Mouse (Mus musculus) liver, adult 2 months (tissue): ENCODE measurements around the gene Pltp. TPM values are rescaled to one million over a fixed set of nuclear protein-coding genes. Genes with fewer than 3 reads are reported as not detected.
"Not testable (repeated sequence)": the region's sequence is repeated elsewhere in the genome, so short reads cannot be mapped to it uniquely, and the experiment has no call there.

ENCODE experiments used
- DNase-seq: peaks from one replicate; pipeline ENCODE4 v3.0.0-alpha.2; 2011; ENCODE audit warnings: low read depth, low spot score; ENCODE audit errors: extremely low read depth
- H3K27ac ChIP-seq: fragments of 200-500 bp; replicated peaks from 2 replicates; pipeline ENCODE4 v1.5.1; 2012; ENCODE audit warnings: low read depth, mild to moderate bottlenecking, control low read depth, inconsistent platforms, low read length; ENCODE audit not compliant: insufficient read depth
- H3K27me3 ChIP-seq: fragments of 200-500 bp; 2 replicates; pipeline ENCODE4 v1.6.1; 2012; ENCODE audit warnings: mild to moderate bottlenecking, moderate library complexity, low read length, inconsistent platforms; ENCODE audit not compliant: control insufficient read depth, insufficient read depth
- H3K36me3 ChIP-seq: fragments of 200-500 bp; 2 replicates; pipeline ENCODE4 v1.6.1; 2012; ENCODE audit warnings: low read length, inconsistent platforms; ENCODE audit not compliant: control insufficient read depth, insufficient read depth
- H3K4me1 ChIP-seq: fragments of 200-500 bp; 2 replicates; pipeline ENCODE4 v1.6.1; 2011; ENCODE audit warnings: low read length; ENCODE audit not compliant: control insufficient read depth, insufficient read depth
- H3K4me3 ChIP-seq: fragments of 200-500 bp; 2 replicates; pipeline ENCODE4 v1.5.1; 2011; ENCODE audit warnings: low read depth, mild to moderate bottlenecking, control low read depth, low read length, moderate library complexity; ENCODE audit not compliant: insufficient read depth
- H3K79me2 ChIP-seq: fragments of 200-500 bp; 2 replicates; pipeline ENCODE4 v1.6.1; 2012; ENCODE audit warnings: inconsistent platforms, mild to moderate bottlenecking, low read length, moderate library complexity; ENCODE audit not compliant: control insufficient read depth, insufficient read depth
- H3K9ac ChIP-seq: fragments of 200-500 bp; 2 replicates; pipeline ENCODE4 v1.6.1; 2012; ENCODE audit warnings: low read depth, mild to moderate bottlenecking, control low read depth, inconsistent platforms, low read length
- CTCF ChIP-seq: fragments of 200-500 bp; IDR thresholded peaks from 2 replicates; pipeline ENCODE4 v1.5.1; 2011; ENCODE audit warnings: low read depth, low read length, control low read depth
- POLR2A ChIP-seq: fragments of 200-500 bp; IDR thresholded peaks from 2 replicates; pipeline ENCODE4 v1.6.1; 2011; ENCODE audit warnings: low read length, control low read depth; ENCODE audit not compliant: insufficient read depth; ENCODE audit errors: extremely low read depth
- WGBS: fragments of 180-500 bp; shearing (Covaris S2); methylation state at CpG from one replicate; pipeline ENCODE4 v1.1.7; 2018; 5-methylcytosine and 5-hydroxymethylcytosine counted together
- polyA plus RNA-seq: library from polyadenylated mRNA; depleted of rRNA; stranded (reverse); fragments of >200 nt; gene quantifications from 2 replicates; pipeline ENCODE4 v1.2.3, GENCODE M21; 2012
- total RNA-seq: library from RNA; depleted of rRNA; stranded (reverse); fragments of >200 nt; gene quantifications from 2 replicates; pipeline ENCODE4 v1.2.3, GENCODE M21; 2014

Gene Pltp
- total and polyA plus RNA-seq, 2 experiments, result 22.1 to 92.8 TPM

- Histone ChIP-seq H3K27me3 (no peaks in the 10 kb centered on the region), H3K9ac (no peak overlapping the region), H3K79me2 (no peaks in the 10 kb centered on the region), H3K4me1 (no peaks in the 10 kb centered on the region), H3K4me3 (no peak overlapping the region), H3K36me3 (no peaks in the 10 kb centered on the region), H3K27ac (no peak overlapping the region)
- 68% methylated on average over 6 of the region's 6 CpGs for WGBS
- DNase-seq, result no peak
- TF ChIP-seq POLR2A (no peak), CTCF (no peak)
These were observed 14.2 kb upstream of the Pltp start for GRCm38 (mm10) chr2:164871602-164872303.

- no peak overlapping the region for H3K9ac ChIP-seq
- WGBS, result 76% methylated on average over 7 of the region's 7 CpGs
These were observed 11.0 kb upstream of the Pltp start for GRCm38 (mm10) chr2:164868491-164868890.

GRCm38 (mm10) chr2:164867566-164867965 is 10.1 kb upstream of the Pltp start:
- Histone ChIP-seq H3K4me1 (peaks cover 4% of the 10 kb centered on the region; the same call in 1 of the 2 replicates), H3K4me3 (no peak overlapping the region), H3K9ac (no peak overlapping the region), H3K27me3 (no peaks in the 10 kb centered on the region), H3K27ac (peak overlapping the region; percentile 33), H3K36me3 (no peaks in the 10 kb centered on the region), H3K79me2 (no peaks in the 10 kb centered on the region)
- WGBS, result 88% methylated on average over 7 of the region's 7 CpGs
- no peak for DNase-seq
- TF ChIP-seq CTCF (peak; percentile 75), POLR2A (no peak)

More at GRCm38 (mm10) chr2:164868491-164868890, 11.0 kb upstream of the Pltp start:
- H3K27ac ChIP-seq, result no peak overlapping the region
- no peaks in the 10 kb centered on the region for H3K79me2 ChIP-seq
- peak; percentile 51 for DNase-seq
- H3K4me3 ChIP-seq, result no peak overlapping the region
- H3K36me3 ChIP-seq, result no peaks in the 10 kb centered on the region
- no peaks in the 10 kb centered on the region for H3K27me3 ChIP-seq
- H3K4me1 ChIP-seq, result peaks cover 4% of the 10 kb centered on the region; the same call in 1 of the 2 replicates
- TF ChIP-seq POLR2A (no peak), CTCF (no peak)

GRCm38 (mm10) chr2:164866741-164867551 is 9.4 kb upstream of the Pltp start:
- H3K9ac ChIP-seq, result peak overlapping the region; percentile 14; the same call in 1 of the 2 replicates
- H3K27ac ChIP-seq, result peak overlapping the region; percentile 33
- H3K79me2 ChIP-seq, result no peaks in the 10 kb centered on the region
- no peaks in the 10 kb centered on the region for H3K27me3 ChIP-seq
- peak; percentile 61 for DNase-seq
- peaks cover 4% of the 10 kb centered on the region; the same call in 1 of the 2 replicates for H3K4me1 ChIP-seq
- no peaks in the 10 kb centered on the region for H3K36me3 ChIP-seq
- WGBS, result 52% methylated on average over 16 of the region's 16 CpGs
- TF ChIP-seq POLR2A (no peak), CTCF (no peak)
- H3K4me3 ChIP-seq, result no peak overlapping the region

- TF ChIP-seq POLR2A, result no peak
- TF ChIP-seq CTCF, result no peak
- no peaks in the 10 kb centered on the region for H3K36me3 ChIP-seq
- WGBS, result 78% methylated on average over 4 of the region's 4 CpGs
- no peak overlapping the region for H3K9ac ChIP-seq
- H3K4me1 ChIP-seq, result peaks cover 4% of the 10 kb centered on the region; the same call in 1 of the 2 replicates
- no peak for DNase-seq
- no peak overlapping the region for H3K27ac ChIP-seq
- no peaks in the 10 kb centered on the region for H3K27me3 ChIP-seq
- no peaks in the 10 kb centered on the region for H3K79me2 ChIP-seq
- H3K4me3 ChIP-seq, result no peak overlapping the region
These were observed 7.1 kb upstream of the Pltp start for GRCm38 (mm10) chr2:164864593-164864992.

DNA sequence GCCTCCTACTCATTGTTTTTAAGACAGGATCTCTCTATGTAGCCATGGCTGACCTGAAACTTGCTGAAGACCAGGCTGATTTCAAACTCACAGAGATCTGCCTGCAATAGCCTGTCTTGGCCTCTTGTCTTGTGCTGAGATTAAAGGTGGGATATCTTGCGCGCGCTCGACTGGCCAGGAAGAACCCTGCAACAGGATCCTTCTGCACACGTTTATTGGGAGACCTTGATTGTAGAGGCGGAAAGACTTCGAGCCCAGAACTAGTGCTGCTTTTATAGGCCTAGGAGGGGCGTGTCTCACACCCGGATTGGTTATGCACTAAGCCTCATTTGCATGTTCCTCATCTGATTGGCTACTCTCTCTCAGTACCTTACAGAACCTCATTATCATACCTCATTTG is 5.9 kb upstream of the Pltp start:
- peaks cover 11% of the 10 kb centered on the region for H3K4me1 ChIP-seq
- WGBS, result 97% methylated on average over 9 of the region's 9 CpGs

More for the DNA sequence above, 5.9 kb upstream of the Pltp start:
- H3K36me3 ChIP-seq, DNase-seq, H3K27ac ChIP-seq, H3K4me3 ChIP-seq, H3K79me2 ChIP-seq, H3K9ac ChIP-seq, H3K27me3 ChIP-seq: not testable (repeated sequence)
